Comparison of ENCODE assay signal across 19 mouse cellular contexts in genomic region chr3:131186193-131186592, GRCm38 (mm10).
"Had no signal": no experiment of that assay in that cellular context is flagged by ENCODE, and none has a peak within 500 bp of the region (broad histone marks: within the 10 kb centered on the region; RNA-seq: fewer than 3 reads in every experiment).

No protein-coding gene starts in this region.

- H3K27me3 ChIP-seq: limb, embryonic 13.5 days; liver, embryonic 15.5 days; midbrain, embryonic 12.5 days; midbrain, embryonic 15.5 days; neural tube, embryonic 12.5 days; neural tube, embryonic 15.5 days; stomach, embryonic 15.5 days had no signal

- ATAC-seq: intestine, postnatal 0 days; liver, embryonic 12.5 days; midbrain, embryonic 15.5 days had no signal

- DNase-seq: kidney, adult 8-10 months; kidney, postnatal 25 days; layer of hippocampus, adult 9-11 months; liver; retina, postnatal 1 day; right cerebral cortex, postnatal 25 days; spleen, adult 18-20 months; thymus, postnatal 25 days had no signal

- H3K9me3 ChIP-seq: limb, embryonic 10.5 days; limb, embryonic 13.5 days; liver, embryonic 12.5 days; liver, embryonic 15.5 days; midbrain, embryonic 12.5 days; midbrain, embryonic 15.5 days; neural tube, embryonic 12.5 days; neural tube, embryonic 15.5 days; stomach, embryonic 15.5 days had no signal

- H3K36me3 ChIP-seq: liver, embryonic 12.5 days; liver, embryonic 15.5 days; midbrain, embryonic 15.5 days; neural tube, embryonic 12.5 days; neural tube, embryonic 15.5 days; stomach, embryonic 15.5 days had no signal

- H3K4me1 ChIP-seq: liver, embryonic 12.5 days; liver, embryonic 15.5 days; neural tube, embryonic 12.5 days; stomach, embryonic 15.5 days had no signal

- H3K4me2 ChIP-seq: limb, embryonic 13.5 days; liver, embryonic 12.5 days; liver, embryonic 15.5 days; midbrain, embryonic 12.5 days; midbrain, embryonic 15.5 days; neural tube, embryonic 12.5 days; neural tube, embryonic 15.5 days; stomach, embryonic 15.5 days had no signal

- H3K9ac ChIP-seq: limb, embryonic 13.5 days; liver, embryonic 12.5 days; liver, embryonic 15.5 days; midbrain, embryonic 12.5 days; midbrain, embryonic 15.5 days; neural tube, embryonic 12.5 days; neural tube, embryonic 15.5 days; stomach, embryonic 15.5 days had no signal

- H3K4me3 ChIP-seq: layer of hippocampus, adult 2 months; limb, embryonic 10.5 days; limb, embryonic 13.5 days; liver, embryonic 12.5 days; liver, embryonic 15.5 days; midbrain, embryonic 12.5 days; midbrain, embryonic 15.5 days; neural tube, embryonic 12.5 days; neural tube, embryonic 15.5 days; stomach, embryonic 15.5 days had no signal

- H3K27ac ChIP-seq: layer of hippocampus, adult 2 months; limb, embryonic 10.5 days; limb, embryonic 13.5 days; liver, embryonic 12.5 days; liver, embryonic 15.5 days; midbrain, embryonic 12.5 days; midbrain, embryonic 15.5 days; neural tube, embryonic 12.5 days; neural tube, embryonic 15.5 days; stomach, embryonic 15.5 days had no signal
